Mouse (Mus musculus): ENCODE data around the gene Cfap45. TPM values are rescaled to one million over a fixed set of nuclear protein-coding genes. Genes with fewer than 3 reads are reported as not detected.
A peak's percentile ranks its signal among the peaks of the same experiment; 100 is the strongest.

Cfap45 gene
- total and polyA plus RNA-seq, 2 experiments from 2014 or later: 5.1 to 5.5 TPM

DNA sequence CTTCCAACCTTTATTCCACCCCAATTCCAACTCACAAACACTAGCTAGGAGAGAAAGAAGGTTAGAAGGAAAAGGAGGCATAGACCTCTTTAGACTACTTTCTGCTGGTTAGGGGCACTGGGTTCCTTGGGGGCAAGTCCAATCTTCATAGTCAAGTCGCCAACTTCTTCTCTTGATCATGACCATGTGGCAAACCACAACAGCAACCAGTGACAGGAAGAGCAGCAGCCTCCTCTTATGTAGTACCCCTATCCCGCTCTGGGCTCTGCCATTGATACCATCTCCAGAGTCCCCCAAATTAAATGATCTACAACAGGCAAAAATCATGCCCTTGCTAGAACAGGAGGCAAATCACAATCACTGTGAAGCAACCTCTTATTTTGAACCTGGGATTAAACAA, 73.4 kb downstream of the Cfap45 start:
- H3K4me1 ChIP-seq (ENCODE audit: insufficient read depth): no peaks in the 10 kb centered on the region
- H3K9me3 ChIP-seq (ENCODE audit: low read length): no peaks in the 10 kb centered on the region
- WGBS: 93% methylated on average over 2 of the region's 2 CpGs
- no peaks in the 10 kb centered on the region for H3K27me3 ChIP-seq (ENCODE audit: insufficient read depth, low read length)
- no peak overlapping the region for H3K4me2 ChIP-seq (ENCODE audit: low read depth)
- TF ChIP-seq CTCF (IDR thresholded peaks at IDR 0.05; ENCODE audit: low read depth): no peak
- DNase-seq (no peak), ATAC-seq (no peak)
- H3K36me3 ChIP-seq (ENCODE audit: insufficient read depth): no peaks in the 10 kb centered on the region
- H3K9ac ChIP-seq: no peak overlapping the region
- no peak overlapping the region for H3K4me3 ChIP-seq (ENCODE audit: low read depth, low read length)
- H3K27ac ChIP-seq (ENCODE audit: low read depth, low read length): no peak overlapping the region

DNA sequence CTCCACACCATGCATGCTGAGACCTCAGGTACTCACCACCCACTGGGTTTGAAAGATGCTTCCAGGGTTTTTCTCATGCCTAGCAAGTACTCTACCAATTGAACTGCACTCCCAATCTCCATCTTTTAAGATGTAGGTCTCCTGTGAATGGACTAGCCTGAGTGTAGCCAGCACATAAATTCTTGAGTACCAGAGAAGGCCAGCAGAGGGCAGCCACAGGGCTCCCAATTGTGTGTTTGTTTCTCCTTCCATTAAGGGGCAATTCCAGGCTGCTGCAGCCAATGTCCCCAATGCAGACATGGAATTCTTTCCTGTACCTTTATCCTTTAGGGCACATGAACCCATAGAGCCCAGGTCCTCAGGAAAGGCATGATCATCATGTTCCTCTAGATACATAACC, 73.9 kb downstream of the Cfap45 start:
- DNase-seq (peak; percentile 62), ATAC-seq (peak; percentile 50; the same call in 1 of the 2 replicates)
- H3K4me2 ChIP-seq (ENCODE audit: low read depth): no peak overlapping the region
- no peak overlapping the region for H3K9ac ChIP-seq
- H3K9me3 ChIP-seq (ENCODE audit: low read length): no peaks in the 10 kb centered on the region
- peak; percentile 72 for TF ChIP-seq CTCF (IDR thresholded peaks at IDR 0.05; ENCODE audit: low read depth)
- H3K4me3 ChIP-seq (ENCODE audit: low read depth, low read length): no peak overlapping the region
- H3K27ac ChIP-seq (ENCODE audit: low read depth, low read length): no peak overlapping the region
- no peaks in the 10 kb centered on the region for H3K27me3 ChIP-seq (ENCODE audit: insufficient read depth, low read length)
- H3K36me3 ChIP-seq (ENCODE audit: insufficient read depth): no peaks in the 10 kb centered on the region
- H3K4me1 ChIP-seq (ENCODE audit: insufficient read depth): no peaks in the 10 kb centered on the region

Other genes with a start within 250 kb of the Cfap45 start
- gene Atp1a2, start 222.7 kb upstream of the Cfap45 start, total RNA-seq (2014; rRNA removed): 213 and 294 TPM in 2 replicates
- 54.4 and 75.2 TPM in 2 replicates for gene Atp1a2, start 222.7 kb upstream of the Cfap45 start, polyA plus RNA-seq (2015; fragmentation: Nextera tagmentation; extraction: Ambion mirVana)
- 7.5 and 8.6 TPM in 2 replicates for gene Kcnj9, start 191.5 kb upstream of the Cfap45 start, total RNA-seq (2014; rRNA removed)
- 2.9 and 4.8 TPM in 2 replicates for gene Kcnj9, start 191.5 kb upstream of the Cfap45 start, polyA plus RNA-seq (2015; fragmentation: Nextera tagmentation; extraction: Ambion mirVana)
- gene Kcnj10, start 179.6 kb upstream of the Cfap45 start, total RNA-seq (2014; rRNA removed): 3.2 and 4.1 TPM in 2 replicates
- gene Kcnj10, start 179.6 kb upstream of the Cfap45 start, polyA plus RNA-seq (2015; fragmentation: Nextera tagmentation; extraction: Ambion mirVana): 1.4 and 2.9 TPM in 2 replicates
- gene Pigm, start 144.3 kb upstream of the Cfap45 start, total RNA-seq (2014; rRNA removed): 10.4 and 14.5 TPM in 2 replicates
- 1.9 and 2.3 TPM in 2 replicates for gene Pigm, start 144.3 kb upstream of the Cfap45 start, polyA plus RNA-seq (2015; fragmentation: Nextera tagmentation; extraction: Ambion mirVana)
- gene Slamf9, start 45.4 kb upstream of the Cfap45 start, total RNA-seq (2014; rRNA removed): 0.15 and 0.43 TPM in 2 replicates
- 0.21 and 0.30 TPM in 2 replicates for gene Slamf9, start 45.4 kb upstream of the Cfap45 start, polyA plus RNA-seq (2015; fragmentation: Nextera tagmentation; extraction: Ambion mirVana)
- gene Igsf9, start 39.0 kb upstream of the Cfap45 start, total RNA-seq (2014; rRNA removed): 35.3 and 36.2 TPM in 2 replicates
- gene Igsf9, start 39.0 kb upstream of the Cfap45 start, polyA plus RNA-seq (2015; fragmentation: Nextera tagmentation; extraction: Ambion mirVana): 13.3 and 25.6 TPM in 2 replicates
- gene Tagln2, start 20.8 kb upstream of the Cfap45 start, total RNA-seq (2014; rRNA removed): 31.5 and 33.8 TPM in 2 replicates
- 42.8 and 48.5 TPM in 2 replicates for gene Tagln2, start 20.8 kb upstream of the Cfap45 start, polyA plus RNA-seq (2015; fragmentation: Nextera tagmentation; extraction: Ambion mirVana)
- 0.71 and 1.0 TPM in 2 replicates for gene Vsig8, start 35.1 kb downstream of the Cfap45 start, total RNA-seq (2014; rRNA removed)
- 0.45 and 0.67 TPM in 2 replicates for gene Vsig8, start 35.1 kb downstream of the Cfap45 start, polyA plus RNA-seq (2015; fragmentation: Nextera tagmentation; extraction: Ambion mirVana)
- gene Slamf8, start 69.8 kb downstream of the Cfap45 start, total RNA-seq (2014; rRNA removed): not detected in 2 replicates
- gene Slamf8, start 69.8 kb downstream of the Cfap45 start, polyA plus RNA-seq (2015; fragmentation: Nextera tagmentation; extraction: Ambion mirVana): 0.08 TPM in 1 of 2 replicates, not detected in the other
- gene Fcrl6, start 81.8 kb downstream of the Cfap45 start, total RNA-seq (2014; rRNA removed): not detected in 2 replicates
- 0.18 TPM in 1 of 2 replicates, not detected in the other for gene Fcrl6, start 81.8 kb downstream of the Cfap45 start, polyA plus RNA-seq (2015; fragmentation: Nextera tagmentation; extraction: Ambion mirVana)
- gene Dusp23, start 112.2 kb downstream of the Cfap45 start, total RNA-seq (2014; rRNA removed): 1.9 and 3.0 TPM in 2 replicates
- 8.0 and 8.9 TPM in 2 replicates for gene Dusp23, start 112.2 kb downstream of the Cfap45 start, polyA plus RNA-seq (2015; fragmentation: Nextera tagmentation; extraction: Ambion mirVana)
- 0.19 TPM in 1 of 2 replicates, not detected in the other for gene Crp, start 177.3 kb downstream of the Cfap45 start, total RNA-seq (2014; rRNA removed)
- not detected in 2 replicates for gene Crp, start 177.3 kb downstream of the Cfap45 start, polyA plus RNA-seq (2015; fragmentation: Nextera tagmentation; extraction: Ambion mirVana)